Mouse (Mus musculus) liver, postnatal 0 days (tissue): Measurements from ENCODE around the gene Hbs1l.

Experiments
- CTCF ChIP-seq: sonication (generic); IDR thresholded peaks from 2 replicates; pipeline ENCODE4 v1.5.1; 2016; ENCODE audit warnings: antibody characterized with exemption, low read depth
- EP300 ChIP-seq: IDR thresholded peaks from 2 replicates; pipeline ENCODE4 v1.6.1; 2016; ENCODE audit warnings: antibody characterized with exemption, low read depth, mild to moderate bottlenecking

DNA sequence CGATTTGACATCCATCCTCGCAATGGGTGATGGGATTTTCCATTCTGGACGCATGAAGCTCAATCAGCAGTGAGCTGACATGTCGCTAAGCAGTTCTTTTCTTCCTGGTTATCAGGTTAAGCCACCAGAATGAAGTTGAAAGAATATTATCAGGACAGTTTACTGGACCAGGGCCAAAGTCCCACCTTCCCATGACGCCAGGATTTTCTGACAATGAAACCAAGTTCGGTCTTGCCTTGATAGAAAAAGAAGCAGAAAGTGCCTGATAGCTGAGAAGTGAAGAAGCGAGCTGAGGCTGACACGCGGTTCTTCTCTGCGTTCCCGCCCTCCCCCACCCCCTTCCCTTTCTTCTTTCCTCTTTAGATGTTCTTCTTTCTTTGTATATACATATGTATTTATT, 30.6 kb upstream of the Hbs1l start:
- TF ChIP-seq CTCF (no peak), EP300 (peak; percentile 65)
